Mouse (Mus musculus) megakaryocyte, embryonic 14.5 days (primary cell): ENCODE measurements around the gene Ccdc63.

Experiments
- FLI1 ChIP-seq: IDR thresholded peaks from 2 replicates; pipeline ENCODE4 v1.6.1; 2012; ENCODE audit warnings: low read length, inconsistent platforms, mixed read lengths
- GATA1 ChIP-seq: IDR thresholded peaks from 3 replicates; pipeline ENCODE4 v1.6.1; 2012; ENCODE audit warnings: mixed read lengths, low read length, inconsistent platforms, borderline replicate concordance

GRCm38 (mm10) chr5:122134395-122135289 is 6.0 kb downstream of the Ccdc63 start:
- TF ChIP-seq GATA1 (no peak), FLI1 (no peak)
